Mouse (Mus musculus) lung, adult 10 weeks (tissue): ENCODE measurements around the gene Gm21865. TPM values are rescaled to one million over a fixed set of nuclear protein-coding genes. Genes with fewer than 3 reads are reported as not detected.

Source experiments
- polyA plus RNA-seq: library from polyadenylated mRNA; stranded (reverse); fragments of 350-450 nt; fragmentation: Illumina TruSeq; extraction: RNeasy Lipid Tissue Mini Kit (QIAGEN cat#74804); gene quantifications from one replicate; pipeline ENCODE4 v1.2.3, GENCODE M21; 2014; ENCODE audit warnings: low read depth, low replicate concordance; ENCODE audit not compliant: insufficient read depth

The Gm21865 gene
- polyA plus RNA-seq, result not detected

DNA sequence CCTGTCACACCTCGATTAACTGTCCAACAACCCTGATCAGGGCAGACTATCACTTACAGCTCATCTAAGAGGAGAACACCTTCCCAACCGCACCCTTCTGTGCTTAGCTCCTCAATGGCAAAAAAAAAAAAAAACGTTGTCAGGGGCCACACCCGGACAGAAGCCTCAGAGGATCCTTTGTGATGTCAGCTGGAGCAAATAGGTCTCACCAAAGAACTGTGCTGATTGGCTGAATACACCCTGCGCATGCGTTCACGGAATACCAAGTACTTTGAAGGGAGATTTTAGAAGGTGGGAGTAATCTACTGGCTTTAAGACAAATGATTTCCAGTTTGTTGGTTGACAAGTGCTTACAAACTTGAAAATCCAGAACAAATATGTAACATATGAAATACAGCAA is at the start of gene Gm21865:
Gene Gm21865, minus strand, starts transcription at position 101 of the 400 bp plus-strand sequence.

Other genes with a start within 250 kb of the Gm21865 start
- not detected for gene Gm21882, start 64.6 kb upstream of the Gm21865 start, polyA plus RNA-seq